Mouse (Mus musculus) liver, embryonic 11.5 days (tissue): ENCODE measurements at regions not wholly inside any gene's neighbourhood (a gene's known extent, or its start where the extent isn't known, plus 50 kb on each side); places are given as distances from the start of the nearest gene placed in this dataset.

ENCODE experiments used
- ATAC-seq: fragments of 200-750 bp; cut with Nextera tagmentation; replicated peaks from 2 replicates; pipeline ENCODE4 v1.8.0; 2017; ENCODE audit warnings: moderate number of reproducible peaks, mild to moderate bottlenecking, moderate TSS enrichment, moderate library complexity; ENCODE audit not compliant: low FRiP score
- DNase-seq: peaks from one replicate; pipeline ENCODE4 v3.0.0-alpha.2; 2017; ENCODE audit warnings: low spot score
- H3K27ac ChIP-seq: fragments of 300-500 bp; sonication (generic); 2 replicates; pipeline ENCODE4 v1.5.1; 2014; ENCODE audit warnings: mild to moderate bottlenecking, low read depth, low read length, control low read depth
- H3K27me3 ChIP-seq: fragments of 300-500 bp; sonication (generic); replicated peaks from 2 replicates; pipeline ENCODE4 v1.6.1; 2014; ENCODE audit warnings: low read length, mixed read lengths; ENCODE audit not compliant: control insufficient read depth, insufficient read depth
- H3K36me3 ChIP-seq: fragments of 300-500 bp; sonication (generic); 2 replicates; pipeline ENCODE4 v1.6.1; 2014; ENCODE audit warnings: mild to moderate bottlenecking, low read length, moderate library complexity, mixed read lengths; ENCODE audit not compliant: control insufficient read depth, insufficient read depth
- H3K4me1 ChIP-seq: fragments of 300-500 bp; sonication (generic); replicated peaks from 2 replicates; pipeline ENCODE4 v1.6.1; 2014; ENCODE audit warnings: low read length, mixed read lengths; ENCODE audit not compliant: control insufficient read depth, insufficient read depth
- H3K4me2 ChIP-seq: fragments of 300-500 bp; sonication (generic); 2 replicates; pipeline ENCODE4 v1.6.1; 2014; ENCODE audit warnings: mild to moderate bottlenecking, control low read depth, moderate library complexity
- H3K4me3 ChIP-seq: fragments of 300-500 bp; sonication (generic); 2 replicates; pipeline ENCODE4 v1.5.1; 2014; ENCODE audit warnings: low read depth, low read length, control low read depth
- H3K9ac ChIP-seq: fragments of 300-500 bp; sonication (generic); 2 replicates; pipeline ENCODE4 v1.6.1; 2014; ENCODE audit warnings: low read depth, low read length, control low read depth
- H3K9me3 ChIP-seq: fragments of 300-500 bp; sonication (generic); 2 replicates; pipeline ENCODE4 v1.6.1; 2016; ENCODE audit warnings: low read length, inconsistent platforms, mixed read lengths; ENCODE audit not compliant: control insufficient read depth
- WGBS: fragments of 180-500 bp; shearing (Covaris S2); extraction: QIAGEN DNeasy Blood & Tissue Kit; methylation state at CpG from one replicate; pipeline ENCODE4 v1.1.7; 2014; 5-methylcytosine and 5-hydroxymethylcytosine counted together

GRCm38 (mm10) chr5:121078531-121078930 is 68.6 kb upstream of the Rph3a start:
- Histone ChIP-seq H3K27ac (no peak overlapping the region), H3K4me3 (no peak overlapping the region), H3K4me2 (no peak overlapping the region), H3K9me3 (no peaks in the 10 kb centered on the region), H3K27me3 (no peaks in the 10 kb centered on the region), H3K4me1 (no peaks in the 10 kb centered on the region), H3K36me3 (no peaks in the 10 kb centered on the region), H3K9ac (no peak overlapping the region)
- DNase-seq: peak; percentile 63
- WGBS: 23% methylated on average over 6 of the region's 6 CpGs
- ATAC-seq: no peak

GRCm38 (mm10) chr5:121076741-121077140 is 66.8 kb upstream of the Rph3a start:
- Histone ChIP-seq H3K4me3 (no peak overlapping the region), H3K27ac (no peak overlapping the region), H3K36me3 (no peaks in the 10 kb centered on the region), H3K9me3 (no peaks in the 10 kb centered on the region), H3K9ac (no peak overlapping the region), H3K27me3 (no peaks in the 10 kb centered on the region), H3K4me1 (no peaks in the 10 kb centered on the region), H3K4me2 (no peak overlapping the region)
- DNase-seq (no peak), ATAC-seq (no peak)
- 70% methylated on average over 7 of the region's 7 CpGs for WGBS

- WGBS: 10% methylated on average over 11 of the region's 11 CpGs
- ATAC-seq: no peak
- H3K4me1 ChIP-seq: no peaks in the 10 kb centered on the region
- H3K4me3 ChIP-seq: no peak overlapping the region
- no peak overlapping the region for H3K4me2 ChIP-seq
- no peak overlapping the region for H3K9ac ChIP-seq
- peak; percentile 45 for DNase-seq
- H3K27ac ChIP-seq: no peak overlapping the region
- H3K27me3 ChIP-seq: no peaks in the 10 kb centered on the region
- H3K36me3 ChIP-seq: no peaks in the 10 kb centered on the region
- H3K9me3 ChIP-seq: no peaks in the 10 kb centered on the region
These were observed 58.9 kb upstream of the Rph3a start for GRCm38 (mm10) chr5:121068821-121069220.

- H3K4me3 ChIP-seq: no peak overlapping the region
- no peak for ATAC-seq
- no peaks in the 10 kb centered on the region for H3K4me1 ChIP-seq
- no peaks in the 10 kb centered on the region for H3K36me3 ChIP-seq
- no peak overlapping the region for H3K9ac ChIP-seq
- no peak overlapping the region for H3K27ac ChIP-seq
- no peak for DNase-seq
- WGBS: 72% methylated on average over 12 of the region's 12 CpGs
- H3K9me3 ChIP-seq: no peaks in the 10 kb centered on the region
- H3K27me3 ChIP-seq: no peaks in the 10 kb centered on the region
- no peak overlapping the region for H3K4me2 ChIP-seq
These were observed 54.8 kb upstream of the Rph3a start for GRCm38 (mm10) chr5:121064721-121065120.

- H3K4me1 ChIP-seq: no peaks in the 10 kb centered on the region
- no peak overlapping the region for H3K4me3 ChIP-seq
- H3K4me2 ChIP-seq: no peak overlapping the region
- no peaks in the 10 kb centered on the region for H3K36me3 ChIP-seq
- H3K9me3 ChIP-seq: no peaks in the 10 kb centered on the region
- 40% methylated on average over 4 of the region's 4 CpGs for WGBS
- H3K27me3 ChIP-seq: no peaks in the 10 kb centered on the region
- H3K9ac ChIP-seq: no peak overlapping the region
- no peak overlapping the region for H3K27ac ChIP-seq
- no peak for ATAC-seq
- DNase-seq: no peak
These were observed 53.2 kb upstream of the Rph3a start for GRCm38 (mm10) chr5:121062930-121063584.

GRCm38 (mm10) chr5:121061688-121062087 is 51.8 kb upstream of the Rph3a start:
- H3K9ac ChIP-seq: no peak overlapping the region
- H3K4me1 ChIP-seq: no peaks in the 10 kb centered on the region
- H3K4me3 ChIP-seq: no peak overlapping the region
- 59% methylated on average over 2 of the region's 2 CpGs for WGBS
- H3K4me2 ChIP-seq: no peak overlapping the region
- H3K36me3 ChIP-seq: no peaks in the 10 kb centered on the region
- H3K27ac ChIP-seq: no peak overlapping the region
- no peaks in the 10 kb centered on the region for H3K27me3 ChIP-seq
- no peak for ATAC-seq
- DNase-seq: no peak
- no peaks in the 10 kb centered on the region for H3K9me3 ChIP-seq
